Mouse (Mus musculus) G1E-ER4 (cell line): ENCODE results near the gene Creld2. TPM values are rescaled to one million over a fixed set of nuclear protein-coding genes. Genes with fewer than 3 reads are reported as not detected.

ENCODE experiments used
- GATA1 ChIP-seq: IDR thresholded peaks from one replicate; pipeline ENCODE4 v1.8.0; 2012; ENCODE audit warnings: low read length, inconsistent platforms
- polyA plus RNA-seq: library from polyadenylated mRNA; stranded (reverse); fragments of >175 nt; gene quantifications from 2 replicates; pipeline ENCODE4 v1.2.3, GENCODE M21; 2012

Creld2 gene
- polyA plus RNA-seq, 1 experiment, result 20.0 TPM

DNA sequence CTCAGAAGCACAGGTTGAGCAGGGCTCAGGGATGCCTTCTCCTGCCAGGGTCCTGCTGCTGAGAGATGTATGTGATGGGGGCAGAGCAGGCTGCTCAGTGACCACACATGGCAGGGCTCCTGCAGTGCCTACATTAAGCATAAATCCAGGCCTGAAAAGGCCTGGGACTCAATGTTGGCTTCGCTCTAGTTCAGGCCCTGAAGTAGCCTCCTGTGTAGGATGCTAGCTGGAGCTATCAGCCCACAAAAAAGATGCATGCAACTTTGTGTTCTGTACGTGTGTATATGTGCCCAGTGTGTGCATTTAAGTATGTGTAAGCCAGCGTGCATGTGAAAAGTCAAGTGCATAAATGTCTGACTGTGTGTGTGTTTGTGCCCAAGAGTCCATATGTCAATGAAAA, 54.6 kb downstream of the Creld2 start:
- TF ChIP-seq GATA1, result no peak

DNA sequence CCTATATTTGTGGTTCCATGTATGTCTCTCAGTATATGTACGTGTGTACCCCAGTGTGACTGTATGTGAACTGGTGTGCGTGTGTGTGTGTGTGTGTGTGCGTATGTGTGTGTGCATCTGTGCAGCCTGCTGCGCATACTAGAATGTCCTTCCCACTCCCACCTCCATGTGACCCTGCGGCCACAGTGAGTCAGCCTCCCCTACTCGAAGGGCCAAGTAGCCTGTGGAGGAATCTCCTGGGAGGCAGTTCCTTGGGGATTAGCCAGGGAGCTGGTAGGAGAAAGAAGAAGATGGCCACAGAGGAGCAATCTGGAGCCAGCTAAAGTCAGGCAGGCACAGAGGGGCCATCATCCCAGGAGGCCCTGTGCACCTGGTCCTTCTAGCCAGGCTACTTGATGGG, 55.0 kb downstream of the Creld2 start:
- no peak for TF ChIP-seq GATA1

DNA sequence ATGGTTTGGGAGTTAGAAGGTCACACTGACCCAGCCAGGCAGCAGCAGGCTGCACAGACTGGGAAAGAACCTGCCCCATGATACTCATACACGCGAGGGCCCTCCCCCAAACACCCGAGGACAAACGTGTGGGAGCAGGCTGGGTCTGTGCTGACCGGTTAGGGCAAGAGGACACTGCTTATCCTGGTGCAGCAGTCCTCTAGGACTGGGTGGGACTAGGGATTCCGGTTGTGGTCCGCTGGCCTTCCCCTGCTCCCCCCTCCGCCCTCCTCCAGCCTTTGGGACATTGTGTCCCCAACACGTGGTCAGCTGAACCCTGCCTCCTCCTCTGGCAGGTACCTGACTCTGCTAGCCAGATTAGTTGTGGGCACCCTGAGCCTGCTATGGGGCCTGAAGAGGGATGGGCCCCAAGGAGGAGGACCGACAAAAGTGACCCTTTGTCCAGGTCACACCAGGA, 56.2 kb downstream of the Creld2 start:
- TF ChIP-seq GATA1, result no peak

Other genes starting within 250 kb of the Creld2 start
- not detected in 2 replicates for gene Zdhhc25, start 219.3 kb upstream of the Creld2 start, polyA plus RNA-seq
- gene Brd1, start 85.4 kb upstream of the Creld2 start, polyA plus RNA-seq, result 46.2 and 51.2 TPM in 2 replicates
- gene Zbed4, start 68.0 kb upstream of the Creld2 start, polyA plus RNA-seq, result 9.2 and 10.9 TPM in 2 replicates
- 0.90 and 4.4 TPM in 2 replicates for gene Alg12, start 328 bp upstream of the Creld2 start, polyA plus RNA-seq
- gene Pim3, start 42.5 kb downstream of the Creld2 start, polyA plus RNA-seq, result not detected in 2 replicates
- not detected in 2 replicates for gene Ttll8, start 134.8 kb downstream of the Creld2 start, polyA plus RNA-seq
- not detected in 2 replicates for gene Mlc1, start 159.4 kb downstream of the Creld2 start, polyA plus RNA-seq
- gene Mov10l1, start 163.3 kb downstream of the Creld2 start, polyA plus RNA-seq, result not detected in 2 replicates
- not detected in 2 replicates for gene Panx2, start 240.1 kb downstream of the Creld2 start, polyA plus RNA-seq